Mouse (Mus musculus): ENCODE measurements around the gene Zfp646. TPM values are rescaled to one million over a fixed set of nuclear protein-coding genes. Genes with fewer than 3 reads are reported as not detected.

The Zfp646 gene
- polyA plus RNA-seq, 1 experiment from 2014 or later: 13.2 TPM

GRCm38 (mm10) chr7:127867641-127868040 lies 8.4 kb upstream of the Zfp646 start:
- peaks cover under 1% of the 10 kb centered on the region for H3K4me1 ChIP-seq
- H3K9me3 ChIP-seq: no peaks in the 10 kb centered on the region
- H3K4me2 ChIP-seq (replicated peaks): no peak overlapping the region
- no peak overlapping the region for H3K9ac ChIP-seq (replicated peaks)
- H3K36me3 ChIP-seq: peaks cover 57% of the 10 kb centered on the region
- H3K27me3 ChIP-seq: no peaks in the 10 kb centered on the region
- H3K27ac ChIP-seq (replicated peaks): no peak overlapping the region
- ATAC-seq (replicated peaks): no peak
- WGBS: 95% methylated on average over 18 of the region's 18 CpGs
- no peak overlapping the region for H3K4me3 ChIP-seq

GRCm38 (mm10) chr7:127869149-127869810 lies 6.7 kb upstream of the Zfp646 start:
- Histone ChIP-seq H3K27ac (replicated peaks) (0 out of 2 replicates have a peak overlapping the region, but pooled peaks have one; percentile 27), H3K9me3 (no peaks in the 10 kb centered on the region), H3K4me2 (replicated peaks) (no peak overlapping the region), H3K27me3 (no peaks in the 10 kb centered on the region), H3K4me3 (no peak overlapping the region), H3K36me3 (peaks cover 52% of the 10 kb centered on the region), H3K9ac (replicated peaks) (no peak overlapping the region), H3K4me1 (peaks cover 15% of the 10 kb centered on the region)
- ATAC-seq (replicated peaks): no peak
- WGBS: 58% methylated on average over 3 of the region's 3 CpGs

GRCm38 (mm10) chr7:127870136-127870821 lies 5.7 kb upstream of the Zfp646 start:
- Histone ChIP-seq H3K4me2 (replicated peaks) (no peak overlapping the region), H3K36me3 (peaks cover 45% of the 10 kb centered on the region), H3K27ac (replicated peaks) (no peak overlapping the region), H3K9ac (replicated peaks) (no peak overlapping the region), H3K4me3 (no peak overlapping the region), H3K9me3 (no peaks in the 10 kb centered on the region), H3K27me3 (no peaks in the 10 kb centered on the region), H3K4me1 (peaks cover 19% of the 10 kb centered on the region)
- 81% methylated on average over 5 of the region's 5 CpGs for WGBS
- ATAC-seq (replicated peaks): no peak

GRCm38 (mm10) chr7:127874812-127875626 lies 1.0 kb upstream of the Zfp646 start:
- Histone ChIP-seq H3K27me3 (no peaks in the 10 kb centered on the region), H3K9me3 (no peaks in the 10 kb centered on the region), H3K9ac (replicated peaks) (peak overlapping the region; percentile 99), H3K27ac (replicated peaks) (peak overlapping the region; percentile 100), H3K4me1 (peaks cover 28% of the 10 kb centered on the region), H3K4me3 (peak overlapping the region; percentile 90), H3K4me2 (replicated peaks) (peak overlapping the region; percentile 67), H3K36me3 (peaks cover 33% of the 10 kb centered on the region)
- peak; percentile 38 for ATAC-seq (replicated peaks)
- WGBS: 4% methylated on average over 20 of the region's 20 CpGs

- H3K4me1 ChIP-seq: peaks cover 28% of the 10 kb centered on the region
- H3K27me3 ChIP-seq: no peaks in the 10 kb centered on the region
- peak; percentile 95 for ATAC-seq (replicated peaks)
- H3K9me3 ChIP-seq: no peaks in the 10 kb centered on the region
- peak overlapping the region; percentile 99 for H3K9ac ChIP-seq (replicated peaks)
- peak overlapping the region; percentile 67 for H3K4me2 ChIP-seq (replicated peaks)
- peaks cover 35% of the 10 kb centered on the region for H3K36me3 ChIP-seq
- peak overlapping the region; percentile 90 for H3K4me3 ChIP-seq
- 0% methylated on average over 36 of the region's 43 CpGs for WGBS
- H3K27ac ChIP-seq (replicated peaks): peak overlapping the region; percentile 100
These were observed 407 bp upstream of the Zfp646 start for GRCm38 (mm10) chr7:127875627-127876001.

- Histone ChIP-seq H3K9me3 (no peaks in the 10 kb centered on the region), H3K27me3 (no peaks in the 10 kb centered on the region), H3K36me3 (peaks cover 41% of the 10 kb centered on the region), H3K4me2 (replicated peaks) (peak within 1 kb of the TSS; percentile 67), H3K4me3 (peak within 1 kb of the TSS; percentile 90), H3K9ac (replicated peaks) (peak within 1 kb of the TSS; percentile 99), H3K4me1 (peaks cover 28% of the 10 kb centered on the region), H3K27ac (replicated peaks) (peak within 1 kb of the TSS; percentile 100)
- under 1% methylated on average over 60 of the region's 60 CpGs for WGBS
- ATAC-seq (replicated peaks): peak; percentile 70
These were observed 687 bp downstream of the Zfp646 start, which contains the start of gene Zfp668 for GRCm38 (mm10) chr7:127876467-127877348. Gene Zfp668 (minus strand): TSS chr7:127876828.

- Histone ChIP-seq H3K9ac (replicated peaks) (no peak overlapping the region), H3K36me3 (peaks cover 60% of the 10 kb centered on the region), H3K9me3 (no peaks in the 10 kb centered on the region), H3K4me3 (no peak overlapping the region), H3K4me1 (peaks cover 30% of the 10 kb centered on the region), H3K27ac (replicated peaks) (no peak overlapping the region), H3K4me2 (replicated peaks) (no peak overlapping the region), H3K27me3 (no peaks in the 10 kb centered on the region)
- 95% methylated on average over 9 of the region's 9 CpGs for WGBS
- no peak for ATAC-seq (replicated peaks)
These were observed 3.3 kb downstream of the Zfp646 start for GRCm38 (mm10) chr7:127879301-127879700.

- no peak for ATAC-seq (replicated peaks)
- Histone ChIP-seq H3K9ac (replicated peaks) (no peak overlapping the region), H3K9me3 (no peaks in the 10 kb centered on the region), H3K27me3 (no peaks in the 10 kb centered on the region), H3K4me2 (replicated peaks) (no peak overlapping the region), H3K4me1 (peaks cover 30% of the 10 kb centered on the region), H3K4me3 (no peak overlapping the region), H3K27ac (replicated peaks) (no peak overlapping the region), H3K36me3 (peaks cover 69% of the 10 kb centered on the region)
- WGBS: 88% methylated on average over 12 of the region's 12 CpGs
These were observed 4.4 kb downstream of the Zfp646 start for GRCm38 (mm10) chr7:127880431-127880830.

GRCm38 (mm10) chr7:127885951-127886350 lies 9.9 kb downstream of the Zfp646 start:
- Histone ChIP-seq H3K27me3 (no peaks in the 10 kb centered on the region), H3K36me3 (peaks cover 93% of the 10 kb centered on the region), H3K4me3 (no peak overlapping the region), H3K4me1 (peaks cover 25% of the 10 kb centered on the region), H3K9ac (replicated peaks) (no peak overlapping the region), H3K27ac (replicated peaks) (no peak overlapping the region), H3K9me3 (no peaks in the 10 kb centered on the region), H3K4me2 (replicated peaks) (no peak overlapping the region)
- ATAC-seq (replicated peaks): no peak
- WGBS: 72% methylated on average over 6 of the region's 6 CpGs

GRCm38 (mm10) chr7:127886551-127886950 lies 10.5 kb downstream of the Zfp646 start:
- H3K36me3 ChIP-seq: peaks cover 87% of the 10 kb centered on the region
- peaks cover 25% of the 10 kb centered on the region for H3K4me1 ChIP-seq
- ATAC-seq (replicated peaks): no peak
- H3K4me3 ChIP-seq: no peak overlapping the region
- H3K27me3 ChIP-seq: no peaks in the 10 kb centered on the region
- H3K9me3 ChIP-seq: no peaks in the 10 kb centered on the region
- no peak overlapping the region for H3K4me2 ChIP-seq (replicated peaks)
- H3K27ac ChIP-seq (replicated peaks): no peak overlapping the region
- WGBS: 96% methylated on average over 6 of the region's 6 CpGs
- no peak overlapping the region for H3K9ac ChIP-seq (replicated peaks)

- 86% methylated on average over 8 of the region's 8 CpGs for WGBS
- Histone ChIP-seq H3K4me1 (peaks cover 25% of the 10 kb centered on the region), H3K9me3 (no peaks in the 10 kb centered on the region), H3K4me3 (no peak overlapping the region), H3K36me3 (peaks cover 84% of the 10 kb centered on the region), H3K27me3 (no peaks in the 10 kb centered on the region), H3K27ac (replicated peaks) (no peak overlapping the region), H3K4me2 (replicated peaks) (no peak overlapping the region), H3K9ac (replicated peaks) (no peak overlapping the region)
- no peak for ATAC-seq (replicated peaks)
These were observed 11.2 kb downstream of the Zfp646 start for GRCm38 (mm10) chr7:127887191-127887590.
